Mouse (Mus musculus): ENCODE results near the gene Gbx1. TPM values are rescaled to one million over a fixed set of nuclear protein-coding genes. Genes with fewer than 3 reads are reported as not detected.

The Gbx1 gene
- polyA plus RNA-seq, 1 experiment from 2014 or later, result 4.9 TPM

- Histone ChIP-seq H3K9ac (peak overlapping the region; percentile 55), H3K4me1 (replicated peaks; ENCODE audit: control insufficient read depth, insufficient read depth, low read length) (peaks cover 26% of the 10 kb centered on the region), H3K9me3 (ENCODE audit: control insufficient read depth, low read length) (no peaks in the 10 kb centered on the region), H3K27me3 (ENCODE audit: control insufficient read depth, insufficient read depth, low read length) (no peaks in the 10 kb centered on the region), H3K36me3 (replicated peaks; ENCODE audit: control insufficient read depth, insufficient read depth) (peaks cover 28% of the 10 kb centered on the region), H3K27ac (no peak overlapping the region), H3K4me3 (replicated peaks; ENCODE audit: low read length) (peak overlapping the region; percentile 29), H3K4me2 (replicated peaks) (peak overlapping the region; percentile 65)
- ATAC-seq (ENCODE audit: low FRiP score) (no peak), DNase-seq (ENCODE audit: low spot score) (no peak)
- 4% methylated on average over 65 of the region's 77 CpGs for WGBS
Measured at GRCm38 (mm10) chr5:24474025-24474722, 52.8 kb downstream of the Gbx1 start.

- peaks cover 17% of the 10 kb centered on the region for H3K36me3 ChIP-seq (replicated peaks; ENCODE audit: control insufficient read depth, insufficient read depth)
- H3K27me3 ChIP-seq (ENCODE audit: control insufficient read depth, insufficient read depth, low read length), result no peaks in the 10 kb centered on the region
- H3K4me2 ChIP-seq (replicated peaks), result no peak overlapping the region
- whole genome bisulfite sequencing, result 34% methylated on average over 7 of the region's 7 CpGs
- DNase-seq (ENCODE audit: low spot score), result no peak
- peaks cover 26% of the 10 kb centered on the region for H3K4me1 ChIP-seq (replicated peaks; ENCODE audit: control insufficient read depth, insufficient read depth, low read length)
- H3K27ac ChIP-seq, result no peak overlapping the region
- H3K9me3 ChIP-seq (ENCODE audit: control insufficient read depth, low read length), result no peaks in the 10 kb centered on the region
- no peak overlapping the region for H3K9ac ChIP-seq
- ATAC-seq (ENCODE audit: low FRiP score), result no peak
- H3K4me3 ChIP-seq (replicated peaks; ENCODE audit: low read length), result no peak overlapping the region
Measured at GRCm38 (mm10) chr5:24472884-24473619, 54.0 kb downstream of the Gbx1 start.

- Histone ChIP-seq H3K27me3 (ENCODE audit: control insufficient read depth, insufficient read depth, low read length) (no peaks in the 10 kb centered on the region), H3K27ac (no peak overlapping the region), H3K4me3 (replicated peaks; ENCODE audit: low read length) (no peak overlapping the region), H3K36me3 (replicated peaks; ENCODE audit: control insufficient read depth, insufficient read depth) (no peaks in the 10 kb centered on the region), H3K4me2 (replicated peaks) (no peak overlapping the region), H3K9ac (no peak overlapping the region), H3K9me3 (ENCODE audit: control insufficient read depth, low read length) (no peaks in the 10 kb centered on the region), H3K4me1 (replicated peaks; ENCODE audit: control insufficient read depth, insufficient read depth, low read length) (peaks cover 39% of the 10 kb centered on the region)
- peak; percentile 85 for DNase-seq (ENCODE audit: low spot score)
- peak; percentile 63; the same call in 1 of the 2 replicates for ATAC-seq (ENCODE audit: low FRiP score)
- WGBS, result 11% methylated on average over 5 of the region's 5 CpGs
Measured at GRCm38 (mm10) chr5:24470600-24470999, 56.4 kb downstream of the Gbx1 start.

- 24% methylated on average over 12 of the region's 12 CpGs for WGBS
- Histone ChIP-seq H3K4me1 (replicated peaks; ENCODE audit: control insufficient read depth, insufficient read depth, low read length) (peaks cover 16% of the 10 kb centered on the region), H3K4me2 (replicated peaks) (no peak overlapping the region), H3K9ac (no peak overlapping the region), H3K27ac (no peak overlapping the region), H3K36me3 (replicated peaks; ENCODE audit: control insufficient read depth, insufficient read depth) (no peaks in the 10 kb centered on the region), H3K4me3 (replicated peaks; ENCODE audit: low read length) (no peak overlapping the region), H3K9me3 (ENCODE audit: control insufficient read depth, low read length) (no peaks in the 10 kb centered on the region), H3K27me3 (ENCODE audit: control insufficient read depth, insufficient read depth, low read length) (no peaks in the 10 kb centered on the region)
- no peak for ATAC-seq (ENCODE audit: low FRiP score)
- no peak for DNase-seq (ENCODE audit: low spot score)
Measured at GRCm38 (mm10) chr5:24466762-24467161, 60.2 kb downstream of the Gbx1 start.

- peak overlapping the region; percentile 21; the same call in 1 of the 2 replicates for H3K27ac ChIP-seq
- H3K4me3 ChIP-seq (replicated peaks; ENCODE audit: low read length), result no peak overlapping the region
- H3K9ac ChIP-seq, result peak overlapping the region; percentile 42
- H3K4me1 ChIP-seq (replicated peaks; ENCODE audit: control insufficient read depth, insufficient read depth, low read length), result peaks cover 42% of the 10 kb centered on the region
- no peaks in the 10 kb centered on the region for H3K27me3 ChIP-seq (ENCODE audit: control insufficient read depth, insufficient read depth, low read length)
- WGBS, result 52% methylated on average over 7 of the region's 7 CpGs
- no peaks in the 10 kb centered on the region for H3K9me3 ChIP-seq (ENCODE audit: control insufficient read depth, low read length)
- peaks cover 17% of the 10 kb centered on the region for H3K36me3 ChIP-seq (replicated peaks; ENCODE audit: control insufficient read depth, insufficient read depth)
- no peak for ATAC-seq (ENCODE audit: low FRiP score)
- peak overlapping the region; percentile 96 for H3K4me2 ChIP-seq (replicated peaks)
- DNase-seq (ENCODE audit: low spot score), result no peak
Measured at GRCm38 (mm10) chr5:24455613-24456012, 71.4 kb downstream of the Gbx1 start.

GRCm38 (mm10) chr5:24455076-24455475 is 71.9 kb downstream of the Gbx1 start:
- Histone ChIP-seq H3K9me3 (ENCODE audit: control insufficient read depth, low read length) (no peaks in the 10 kb centered on the region), H3K27ac (peak overlapping the region; percentile 21; the same call in 1 of the 2 replicates), H3K4me1 (replicated peaks; ENCODE audit: control insufficient read depth, insufficient read depth, low read length) (peaks cover 42% of the 10 kb centered on the region), H3K4me3 (replicated peaks; ENCODE audit: low read length) (no peak overlapping the region; the same call in 1 of the 2 replicates), H3K36me3 (replicated peaks; ENCODE audit: control insufficient read depth, insufficient read depth) (peaks cover 11% of the 10 kb centered on the region), H3K27me3 (ENCODE audit: control insufficient read depth, insufficient read depth, low read length) (no peaks in the 10 kb centered on the region), H3K9ac (peak overlapping the region; percentile 42), H3K4me2 (replicated peaks) (peak overlapping the region; percentile 96)
- ATAC-seq (ENCODE audit: low FRiP score) (no peak), DNase-seq (ENCODE audit: low spot score) (no peak)
- 55% methylated on average over 3 of the region's 3 CpGs for WGBS

- WGBS, result 14% methylated on average over 2 of the region's 2 CpGs
- Histone ChIP-seq H3K4me3 (replicated peaks; ENCODE audit: low read length) (peak overlapping the region; percentile 86), H3K4me2 (replicated peaks) (peak overlapping the region; percentile 96), H3K36me3 (replicated peaks; ENCODE audit: control insufficient read depth, insufficient read depth) (0 out of 2 replicates have a peak, but pooled peaks cover 8% of the 10 kb centered on the region), H3K27me3 (ENCODE audit: control insufficient read depth, insufficient read depth, low read length) (0 out of 2 replicates have a peak, but pooled peaks cover 4% of the 10 kb centered on the region), H3K9ac (peak overlapping the region; percentile 90), H3K4me1 (replicated peaks; ENCODE audit: control insufficient read depth, insufficient read depth, low read length) (peaks cover 42% of the 10 kb centered on the region), H3K9me3 (ENCODE audit: control insufficient read depth, low read length) (no peaks in the 10 kb centered on the region), H3K27ac (peak overlapping the region; percentile 49; the same call in 1 of the 2 replicates)
- ATAC-seq (ENCODE audit: low FRiP score), result no peak
- DNase-seq (ENCODE audit: low spot score), result no peak
Measured at GRCm38 (mm10) chr5:24453985-24454303, 73.1 kb downstream of the Gbx1 start.

- WGBS, result 3% methylated on average over 5 of the region's 5 CpGs
- no peak; the same call in 1 of the 2 replicates for ATAC-seq (ENCODE audit: low FRiP score)
- peaks cover 43% of the 10 kb centered on the region for H3K4me1 ChIP-seq (replicated peaks; ENCODE audit: control insufficient read depth, insufficient read depth, low read length)
Measured at GRCm38 (mm10) chr5:24453283-24453984, 73.6 kb downstream of the Gbx1 start.

More at GRCm38 (mm10) chr5:24453283-24453984, 73.6 kb downstream of the Gbx1 start:
- Histone ChIP-seq H3K27ac (peak overlapping the region; percentile 92), H3K36me3 (replicated peaks; ENCODE audit: control insufficient read depth, insufficient read depth) (0 out of 2 replicates have a peak, but pooled peaks cover 8% of the 10 kb centered on the region), H3K4me2 (replicated peaks) (peak overlapping the region; percentile 96), H3K4me3 (replicated peaks; ENCODE audit: low read length) (peak overlapping the region; percentile 86), H3K9ac (peak overlapping the region; percentile 90), H3K9me3 (ENCODE audit: control insufficient read depth, low read length) (no peaks in the 10 kb centered on the region), H3K27me3 (ENCODE audit: control insufficient read depth, insufficient read depth, low read length) (0 out of 2 replicates have a peak, but pooled peaks cover 4% of the 10 kb centered on the region)
- no peak for DNase-seq (ENCODE audit: low spot score)

All from hindbrain, embryonic 14.5 days (tissue).